Mouse (Mus musculus): ENCODE results near the gene Rfc4. TPM values are rescaled to one million over a fixed set of nuclear protein-coding genes. Genes with fewer than 3 reads are reported as not detected.
A peak's percentile ranks its signal among the peaks of the same experiment; 100 is the strongest.

Gene Rfc4
- 1 to 10 TPM; 2.5 to 3.9 TPM for total RNA-seq (2021)
- long read RNA-seq, partial matches to known transcripts, result 0 of 2 reads
- long read RNA-seq, other reads (novel, unspliced or antisense), result 1 of 2 reads

DNA sequence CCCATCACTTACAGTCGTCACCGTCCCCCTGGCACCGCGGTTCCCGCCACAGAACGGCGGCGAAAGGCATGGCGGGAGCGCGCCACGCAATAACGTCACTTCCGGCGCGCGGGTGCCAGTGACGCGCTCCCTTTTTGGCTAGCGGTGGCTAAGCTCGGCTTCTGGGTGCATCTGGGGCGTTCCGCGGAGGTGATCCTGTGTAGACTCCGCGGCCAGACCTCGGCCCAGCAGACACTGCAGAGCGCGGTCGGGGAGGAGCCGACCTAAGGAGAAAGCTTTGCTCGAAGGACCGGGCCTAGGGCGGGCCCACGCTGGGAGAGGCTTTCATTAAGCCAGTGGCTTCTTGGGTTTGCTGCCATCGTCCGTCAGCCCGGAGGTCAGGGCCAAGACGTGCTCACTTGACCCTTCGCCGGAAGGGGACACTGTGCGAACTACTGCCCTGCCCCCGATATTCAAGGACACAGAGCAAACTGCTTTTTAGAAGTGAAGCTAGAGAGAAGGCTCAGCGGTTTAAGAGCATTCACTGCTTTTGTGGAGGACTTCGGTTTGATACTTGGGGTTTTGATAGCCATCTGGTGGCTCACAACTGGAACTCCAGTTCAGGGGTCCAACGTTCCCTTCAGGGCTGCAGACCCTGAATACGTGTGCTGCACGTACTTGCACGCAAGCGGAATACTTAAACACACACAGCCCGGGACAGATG, at the start of gene Rfc4:
Rfc4 (minus strand) TSS at position 65 of the 703 bp plus-strand sequence.
- peak; percentile 88 to 94 for DNase-seq (ENCODE audit: low spot score in 2 of 2)

DNA sequence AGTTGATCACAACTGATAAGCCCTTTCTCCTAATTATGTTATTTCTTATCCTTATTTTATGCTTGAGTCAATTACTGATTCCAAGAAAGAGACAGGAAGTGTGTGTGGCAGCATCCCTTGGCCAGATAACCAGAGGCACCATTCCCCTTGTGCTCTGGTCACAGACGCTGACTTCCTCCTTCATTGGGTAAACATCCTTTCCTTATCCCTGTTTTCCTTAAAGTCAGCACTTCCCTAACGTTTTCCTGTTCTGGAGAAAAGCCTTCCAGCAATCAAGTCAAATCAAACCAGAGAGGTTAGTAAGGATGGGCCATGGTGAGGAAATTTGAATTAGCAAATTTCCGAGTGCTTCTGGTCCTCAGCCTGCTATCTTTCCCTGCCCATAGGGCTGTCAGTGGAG, 48.4 kb upstream of the Rfc4 start:
- DNase-seq (ENCODE audit: low spot score in 2 of 2), result no peak

DNA sequence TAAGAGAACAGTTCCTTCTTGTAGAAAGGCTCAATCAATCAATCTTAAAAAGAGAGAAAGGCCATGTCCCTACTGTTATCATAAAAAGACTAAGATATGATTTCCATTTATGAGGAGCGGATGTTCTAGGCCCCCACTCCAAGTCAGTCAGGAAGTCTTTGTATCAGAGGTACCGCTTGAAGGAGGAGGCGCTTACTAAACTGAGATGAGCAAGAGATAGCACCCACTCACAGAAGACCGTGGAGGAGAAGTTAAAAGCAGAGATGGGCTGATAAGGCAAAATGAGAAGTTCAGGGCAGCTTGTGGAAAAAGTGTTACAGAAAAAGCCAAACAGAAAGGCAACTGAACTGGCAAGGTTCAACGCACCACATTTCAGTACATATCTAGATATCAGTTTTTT, 47.3 kb upstream of the Rfc4 start:
- no peak for DNase-seq (ENCODE audit: low spot score in 2 of 2)

DNA sequence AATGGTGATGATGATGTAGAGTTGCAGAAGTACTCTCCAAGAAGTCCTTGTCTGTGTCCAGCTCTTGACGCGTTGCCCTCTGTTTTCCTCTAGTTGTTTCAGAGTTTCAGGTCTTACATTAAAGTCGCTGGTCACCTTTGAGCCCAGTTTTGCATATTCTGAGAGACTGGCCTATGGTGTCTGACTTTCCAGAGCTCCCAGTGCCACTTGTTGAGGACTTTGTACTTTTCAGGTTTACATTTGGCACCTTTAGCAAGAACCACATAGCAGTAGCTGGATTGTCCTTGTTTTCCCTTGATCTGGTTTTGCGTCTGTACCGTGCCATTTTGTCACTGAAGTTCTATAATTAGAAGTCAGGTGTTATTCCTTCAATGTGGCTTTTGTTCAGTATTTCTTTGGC, 46.4 kb upstream of the Rfc4 start:
- no peak for DNase-seq (ENCODE audit: low spot score in 2 of 2)

DNA sequence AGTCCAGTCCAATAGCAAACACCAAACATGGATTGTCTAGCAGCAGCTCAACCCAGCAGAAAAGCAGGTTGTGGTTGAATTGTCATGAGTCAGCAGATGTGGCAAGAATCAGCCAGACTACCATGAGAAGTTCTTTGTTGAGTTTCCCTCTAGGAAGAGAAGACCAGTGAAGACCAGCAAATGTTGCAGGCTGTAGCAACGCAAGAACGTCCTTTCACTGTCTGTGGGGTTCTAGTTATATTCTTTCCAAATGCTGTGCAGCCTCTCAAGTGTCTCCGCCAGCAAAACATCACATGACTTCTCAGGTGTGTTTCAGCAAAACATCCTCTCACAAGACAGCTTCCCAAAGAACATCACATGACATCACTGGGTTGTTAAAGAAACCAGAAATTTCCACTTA, 43.3 kb upstream of the Rfc4 start:
- DNase-seq (ENCODE audit: low spot score in 2 of 2), result no peak

DNA sequence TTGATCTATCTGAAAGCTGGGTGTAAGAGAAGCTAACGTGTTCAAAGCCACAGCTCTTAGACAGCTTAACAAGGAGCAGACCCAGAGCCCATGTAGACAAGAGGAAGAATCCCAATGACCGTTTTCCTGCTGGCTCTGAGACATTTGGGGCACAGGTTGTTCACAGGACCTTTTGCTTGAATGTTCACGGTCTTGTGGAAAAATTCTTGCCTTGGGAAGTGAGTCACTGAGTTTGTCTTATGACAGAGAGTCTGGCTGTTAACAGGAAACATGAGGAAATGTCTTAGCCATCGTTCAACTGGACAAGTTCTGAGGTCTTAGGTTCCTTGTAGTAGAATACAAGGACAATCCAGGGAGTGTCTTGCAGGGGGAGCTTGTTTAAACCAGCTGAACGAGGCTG, 39.5 kb upstream of the Rfc4 start:
- DNase-seq (ENCODE audit: low spot score in 2 of 2), result no peak

DNA sequence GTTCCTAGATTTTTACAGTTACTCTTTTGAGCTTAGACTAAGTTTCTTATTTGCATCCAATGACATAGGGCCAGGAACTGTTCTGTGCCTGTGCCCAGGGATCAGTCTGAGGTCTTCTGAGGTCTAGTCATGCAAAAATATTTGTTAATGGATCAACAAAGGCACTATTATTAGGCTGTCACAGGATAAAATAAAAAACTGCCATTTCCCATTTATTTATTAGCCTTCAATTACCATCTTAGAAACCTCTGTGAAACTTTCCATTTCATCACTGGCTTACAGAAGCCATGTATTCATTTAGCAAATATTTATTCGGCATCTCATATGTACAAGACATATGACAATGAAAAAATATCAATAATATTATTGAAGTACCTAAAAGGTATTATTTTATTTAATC, 39.1 kb upstream of the Rfc4 start:
- DNase-seq (ENCODE audit: low spot score in 2 of 2), result no peak

DNA sequence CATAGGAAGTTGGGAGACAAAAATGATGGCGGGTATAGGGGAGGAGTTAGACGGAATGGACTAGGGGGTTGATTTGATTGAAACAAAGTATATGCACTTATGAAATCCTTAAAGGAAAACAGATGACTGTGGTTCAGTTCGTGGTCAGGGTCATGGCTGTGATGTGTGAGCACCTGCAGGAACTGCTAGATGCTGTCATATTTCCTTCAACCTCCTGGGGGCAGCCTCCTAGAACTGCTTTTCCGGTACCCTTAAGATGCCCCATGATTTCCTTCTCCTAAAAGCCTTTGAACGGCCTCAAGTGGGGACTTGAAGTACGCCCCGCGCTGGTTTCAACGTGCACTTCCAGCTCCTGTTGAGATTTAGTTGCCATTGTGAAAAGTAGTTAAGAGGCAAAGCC, 37.9 kb upstream of the Rfc4 start:
- DNase-seq (ENCODE audit: low spot score in 2 of 2), result no peak

DNA sequence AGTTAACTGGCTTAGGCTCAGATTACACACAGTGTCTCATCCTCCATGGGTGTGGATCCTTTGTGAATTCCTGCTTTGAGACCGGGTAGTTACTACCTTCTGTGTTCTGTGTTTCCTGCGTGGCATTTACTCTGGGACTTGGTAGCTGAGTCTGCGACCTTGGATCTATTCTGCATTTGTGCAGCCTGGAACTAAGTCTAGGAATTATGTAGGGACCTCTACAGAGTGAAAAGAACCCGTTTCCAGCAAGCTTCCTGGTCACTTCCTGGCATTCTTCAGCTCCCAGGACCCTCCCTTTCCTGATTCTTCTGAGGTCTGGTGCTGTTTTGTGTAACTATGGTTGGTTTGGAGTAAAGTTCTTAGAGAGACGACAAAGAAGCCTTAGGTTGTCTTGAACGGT, 36.9 kb upstream of the Rfc4 start:
- DNase-seq (ENCODE audit: low spot score in 2 of 2), result no peak

DNA sequence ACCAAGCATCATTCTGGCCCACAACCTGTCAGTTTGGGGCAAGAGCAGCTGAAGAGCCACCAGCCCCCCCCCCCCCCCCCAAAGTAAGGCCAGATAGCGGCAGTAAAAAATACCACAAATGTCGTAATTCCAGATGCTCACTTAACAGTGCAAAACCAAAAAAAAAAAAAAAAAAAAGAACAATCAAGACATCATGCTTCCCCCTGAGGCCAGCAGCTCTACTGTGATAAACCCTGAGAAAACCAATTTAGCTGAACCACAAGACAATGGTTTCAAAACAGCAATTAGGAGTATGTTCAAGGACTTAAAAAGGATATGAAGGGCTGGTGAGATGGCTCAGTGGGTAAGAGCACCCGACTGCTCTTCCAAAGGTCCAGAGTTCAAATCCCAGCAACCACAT, 34.6 kb upstream of the Rfc4 start:
- DNase-seq (ENCODE audit: low spot score in 2 of 2), result no peak

DNA sequence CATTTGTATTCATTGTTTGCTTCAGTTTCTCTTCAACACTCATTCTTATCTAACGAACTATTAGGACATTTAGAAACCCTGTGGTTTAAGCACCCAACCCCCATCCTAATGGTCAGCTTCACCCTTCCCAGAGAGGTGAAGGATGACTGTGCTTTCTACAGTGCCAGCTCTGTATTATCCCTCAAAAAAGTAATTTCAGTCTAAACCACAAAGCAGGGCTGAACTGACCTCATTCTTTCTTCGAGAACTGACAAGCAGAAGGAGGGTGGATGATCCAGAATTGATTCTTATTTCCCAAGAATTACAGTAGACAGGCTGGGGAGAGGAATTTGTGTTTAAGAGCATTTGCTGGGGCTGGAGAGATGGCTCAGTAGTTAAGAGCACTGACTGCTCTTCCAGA, 32.2 kb upstream of the Rfc4 start:
- no peak for DNase-seq (ENCODE audit: low spot score in 2 of 2)

DNA sequence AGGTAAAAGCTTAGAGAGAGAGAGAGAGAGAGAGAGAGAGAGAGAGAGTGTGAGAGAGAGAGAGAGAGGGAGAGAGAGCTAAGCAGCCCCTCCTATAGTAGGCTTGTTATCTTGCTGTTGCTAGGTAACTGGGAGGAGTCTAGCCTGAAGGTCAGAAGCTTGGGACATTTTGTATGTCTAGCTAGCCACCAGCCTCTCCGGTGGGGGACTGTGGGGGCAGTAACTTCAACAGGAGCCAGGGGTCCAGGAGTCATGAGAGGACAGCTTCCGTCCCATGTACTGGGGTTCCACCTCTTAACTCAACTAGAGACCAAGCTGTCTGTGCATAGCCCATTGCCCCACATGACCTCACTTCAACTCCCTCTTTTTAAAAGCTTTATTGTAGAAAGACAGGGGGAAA, 31.4 kb upstream of the Rfc4 start:
- DNase-seq (ENCODE audit: low spot score in 2 of 2), result no peak

DNA sequence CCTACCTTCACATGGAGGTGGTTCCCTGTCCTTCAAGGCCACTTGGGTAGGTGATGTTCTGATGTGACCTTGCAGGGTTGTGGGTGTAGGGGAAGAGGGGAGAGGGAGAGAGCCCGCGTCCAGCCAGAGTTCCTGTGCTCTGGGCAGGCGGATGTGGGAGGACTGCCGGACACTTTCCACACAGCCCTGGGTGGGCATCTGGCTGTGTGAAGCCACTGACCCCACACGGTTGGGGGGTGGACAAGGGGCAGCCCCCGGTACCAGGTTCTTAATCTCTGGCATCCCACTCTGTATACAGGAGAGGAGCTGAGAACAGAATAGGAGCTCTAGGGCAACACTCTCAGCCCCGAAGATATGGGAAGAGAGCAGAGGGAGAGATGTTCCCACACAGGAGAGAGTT, 30.8 kb upstream of the Rfc4 start:
- no peak for DNase-seq (ENCODE audit: low spot score in 2 of 2)

DNA sequence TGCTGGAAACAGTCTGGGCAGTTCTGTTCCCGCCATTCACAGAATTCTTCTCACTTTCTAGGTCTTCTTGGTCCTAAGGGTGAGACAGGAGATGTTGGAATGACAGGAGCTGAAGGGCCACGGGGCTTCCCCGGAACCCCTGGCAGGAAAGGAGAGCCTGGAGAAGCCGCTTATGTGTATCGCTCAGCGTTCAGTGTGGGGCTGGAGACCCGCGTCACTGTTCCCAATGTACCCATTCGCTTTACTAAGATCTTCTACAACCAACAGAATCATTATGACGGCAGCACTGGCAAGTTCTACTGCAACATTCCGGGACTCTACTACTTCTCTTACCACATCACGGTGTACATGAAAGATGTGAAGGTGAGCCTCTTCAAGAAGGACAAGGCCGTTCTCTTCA, 29.5 kb upstream of the Rfc4 start:
- DNase-seq (ENCODE audit: low spot score in 2 of 2), result no peak

DNA sequence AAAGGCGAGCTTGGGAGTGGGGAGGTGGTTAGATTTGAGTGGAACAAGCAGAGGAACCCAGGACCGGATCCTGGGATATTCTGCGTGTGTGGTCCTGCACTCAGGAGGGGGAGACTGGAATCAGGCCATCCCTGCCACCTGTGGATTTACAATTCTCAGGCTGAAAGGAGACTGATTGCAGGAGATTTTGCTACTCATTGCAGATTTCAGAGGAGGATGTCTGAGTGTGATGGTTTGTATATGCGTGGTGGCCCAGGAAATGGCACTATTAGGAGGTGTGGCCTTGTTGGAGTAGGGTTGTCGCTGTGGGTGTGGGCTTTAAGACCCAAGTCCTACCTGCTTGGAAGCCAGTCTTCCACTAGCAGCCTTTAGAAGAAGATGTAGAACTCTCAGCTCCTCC, 26.7 kb upstream of the Rfc4 start:
- DNase-seq (ENCODE audit: low spot score in 2 of 2), result no peak

DNA sequence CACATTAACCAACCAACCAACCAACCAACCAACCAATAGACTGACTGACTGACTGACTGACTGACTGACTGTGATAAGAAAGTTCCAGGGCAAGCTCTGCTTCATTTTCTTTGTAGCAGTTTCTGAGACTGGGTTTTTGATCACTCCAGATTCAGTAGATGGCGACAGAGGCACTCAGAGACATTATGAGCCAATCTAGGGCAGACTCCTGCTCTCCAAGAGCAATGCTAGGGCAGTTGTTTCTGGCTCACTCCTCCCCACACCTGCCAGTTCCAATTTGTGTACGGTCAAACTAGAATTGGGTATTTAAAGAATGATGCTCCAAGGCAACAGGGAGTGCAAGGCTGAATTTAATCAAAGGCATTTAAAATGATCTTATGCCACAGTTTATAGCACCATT, 23.9 kb upstream of the Rfc4 start:
- DNase-seq (ENCODE audit: low spot score in 2 of 2), result peak in 1 of 2 experiments; percentile 51

DNA sequence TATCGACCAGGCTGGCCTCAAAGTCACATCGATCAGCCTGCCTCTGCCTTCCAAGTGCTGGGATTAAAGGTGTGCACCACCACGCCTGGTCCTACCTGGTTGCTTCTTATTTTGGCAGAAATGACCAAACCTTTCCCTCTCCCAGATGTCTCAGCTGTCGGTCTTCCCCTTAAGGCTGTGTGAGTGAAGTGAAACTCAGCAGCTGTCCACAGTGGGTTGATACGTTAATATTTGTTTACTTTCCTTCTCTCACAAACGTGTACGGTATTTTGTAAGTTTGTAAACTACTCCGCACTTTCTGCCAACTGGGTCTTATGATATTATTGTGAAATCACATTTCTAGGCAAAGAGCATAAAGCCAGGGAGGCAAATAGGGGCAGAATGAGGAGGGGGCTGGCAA, 21.9 kb upstream of the Rfc4 start:
- DNase-seq (ENCODE audit: low spot score in 2 of 2), result no peak

DNA sequence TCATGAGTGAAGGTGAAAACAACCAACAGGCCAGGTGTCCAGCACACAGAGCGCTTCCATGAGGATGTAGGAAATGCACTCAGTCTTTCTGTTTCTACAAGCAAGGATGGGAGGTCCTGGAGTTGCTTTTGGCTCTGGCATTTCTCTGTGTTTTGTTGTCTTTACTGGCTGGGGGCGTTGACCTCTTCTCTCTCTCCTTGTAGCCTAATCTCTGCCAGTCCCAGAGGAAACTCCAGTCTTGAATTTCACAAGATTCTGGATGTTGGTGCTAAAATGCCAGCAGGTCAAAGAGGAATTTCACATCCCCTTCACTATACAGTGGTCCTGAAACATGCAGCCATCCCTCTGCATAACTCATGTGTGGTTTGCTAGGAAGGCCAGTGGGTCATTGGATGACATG, 21.4 kb upstream of the Rfc4 start:
- no peak for DNase-seq (ENCODE audit: low spot score in 2 of 2)

DNA sequence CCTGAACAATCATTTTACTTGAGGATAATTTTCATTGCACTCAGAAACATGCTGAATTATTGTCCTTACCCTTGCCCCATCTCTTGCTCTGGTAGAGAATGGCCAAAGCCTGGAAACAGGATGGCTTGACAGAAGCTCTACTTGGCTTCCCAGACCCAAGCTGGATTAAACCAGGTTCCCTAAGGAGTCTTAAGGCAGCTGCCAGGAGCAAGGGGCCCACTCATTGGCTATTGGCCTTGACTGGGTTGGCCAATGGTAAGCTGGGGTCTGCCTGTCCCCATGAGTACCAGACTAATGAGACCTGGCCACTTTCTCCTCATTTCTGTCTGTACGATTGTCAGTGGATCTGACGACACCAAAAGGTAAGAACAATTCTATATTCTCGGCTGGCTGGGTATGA, 18.7 kb upstream of the Rfc4 start, which contains the start of gene Adipoq:
Adipoq (plus strand) TSS at position 257 of the 400 bp plus-strand sequence.
- no peak for DNase-seq (ENCODE audit: low spot score in 2 of 2)

DNA sequence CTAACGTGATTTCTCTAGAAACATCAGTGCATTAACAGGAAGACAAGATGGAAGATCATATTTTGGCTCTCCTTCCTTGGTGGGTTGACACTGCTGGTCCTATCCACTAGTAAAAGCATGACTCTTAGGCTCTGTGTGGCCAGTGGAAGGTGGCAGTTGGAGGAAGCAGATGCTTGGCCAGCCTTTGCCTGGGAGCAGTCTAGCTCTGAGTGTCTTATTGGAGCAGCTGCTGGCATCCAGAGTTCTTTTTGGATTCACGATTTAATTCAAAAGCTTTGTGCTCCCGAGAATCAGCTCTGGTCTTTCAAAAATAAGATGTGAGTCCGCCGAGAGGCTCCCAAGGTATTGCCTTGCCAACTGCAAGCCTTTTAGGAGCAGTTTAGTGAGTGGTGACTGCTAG, 17.7 kb upstream of the Rfc4 start:
- no peak for DNase-seq (ENCODE audit: low spot score in 2 of 2)

DNA sequence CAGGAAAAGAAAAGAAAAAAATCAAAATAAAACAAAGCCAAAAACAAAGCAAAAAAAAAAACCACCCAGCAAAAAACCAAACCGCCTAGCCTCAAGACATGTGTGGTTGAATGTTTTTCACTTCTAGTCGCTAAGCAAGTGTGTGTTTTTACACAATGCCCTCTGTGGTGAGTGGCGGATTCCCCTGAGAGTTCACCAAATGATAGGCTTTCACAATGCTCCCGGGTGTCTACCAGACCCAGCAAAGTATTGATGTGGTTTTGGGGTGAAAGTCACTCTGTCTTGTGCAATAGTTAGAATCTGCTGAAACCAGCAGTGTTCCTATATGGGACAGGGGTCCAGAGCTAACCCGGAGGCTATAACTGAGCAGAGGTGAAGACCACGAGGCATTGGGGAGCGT, 16.8 kb upstream of the Rfc4 start:
- no peak for DNase-seq (ENCODE audit: low spot score in 2 of 2)

DNA sequence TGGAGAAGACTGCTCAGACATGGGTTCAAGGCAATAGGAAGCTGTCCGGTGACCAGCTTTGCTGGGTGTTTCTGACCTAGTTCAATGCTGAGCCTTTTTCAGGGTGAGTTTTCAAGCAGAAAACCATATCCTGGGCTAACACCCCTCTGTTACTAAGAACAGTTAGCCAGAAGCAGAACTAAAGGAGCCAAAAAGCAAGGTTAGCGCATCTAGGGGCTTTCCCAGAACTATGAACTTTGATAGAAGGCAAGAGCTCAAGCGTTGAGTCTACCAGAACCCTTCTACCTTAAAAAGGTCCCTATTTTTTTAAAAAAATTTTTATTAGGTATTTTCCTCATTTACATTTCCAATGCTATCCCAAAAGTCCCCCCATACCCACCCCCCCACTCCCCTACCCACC, 13.4 kb upstream of the Rfc4 start:
- no peak for DNase-seq (ENCODE audit: low spot score in 2 of 2)

DNA sequence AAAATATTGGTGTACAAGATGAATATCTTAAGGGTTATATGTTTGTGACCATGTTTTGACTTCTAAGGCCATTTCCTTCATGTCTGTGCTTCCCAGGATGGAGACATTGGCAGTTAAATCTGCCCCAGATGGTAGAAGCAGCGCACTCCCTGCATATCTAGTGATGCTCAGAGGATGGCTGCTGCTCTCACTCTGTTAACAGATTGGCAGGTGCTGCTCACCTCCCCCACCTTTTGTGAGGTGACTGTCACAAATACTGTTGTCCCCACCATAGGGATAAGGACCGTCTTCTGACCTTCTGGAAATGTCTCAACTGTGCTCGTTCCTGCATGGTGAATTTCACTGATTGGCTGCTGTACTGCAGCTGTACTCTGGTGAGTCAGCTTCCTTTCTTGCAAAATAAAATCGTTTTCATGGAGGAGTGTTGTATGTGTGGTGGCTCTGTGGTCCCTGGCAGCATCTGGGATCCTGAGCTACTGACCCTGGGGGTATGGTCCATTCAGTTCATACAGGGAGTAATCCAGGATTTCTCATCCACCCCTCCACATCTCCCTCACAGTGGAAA, 9.0 kb upstream of the Rfc4 start:
- DNase-seq (ENCODE audit: low spot score in 2 of 2), result no peak
